Mouse (Mus musculus) neural tube, embryonic 11.5 days (tissue): ENCODE results near the gene Meioc. TPM values are rescaled to one million over a fixed set of nuclear protein-coding genes. Genes with fewer than 3 reads are reported as not detected.

Experiments
- ATAC-seq: fragments of 200-750 bp; cut with Nextera tagmentation; 2 replicates; pipeline ENCODE4 v1.8.0; 2017; ENCODE audit warnings: moderate number of reproducible peaks, mild to moderate bottlenecking, moderate TSS enrichment, moderate library complexity; ENCODE audit not compliant: insufficient read depth, low FRiP score, low TSS enrichment
- DNase-seq: peaks from one replicate; pipeline ENCODE4 v3.0.0-alpha.2; 2015; ENCODE audit warnings: low spot score
- H3K27ac ChIP-seq: fragments of 300-500 bp; sonication (generic); 2 replicates; pipeline ENCODE4 v1.5.1; 2014; ENCODE audit warnings: low read depth, mild to moderate bottlenecking, low read length
- H3K27me3 ChIP-seq: fragments of 300-500 bp; sonication (generic); 2 replicates; pipeline ENCODE4 v1.6.1; 2014; ENCODE audit warnings: mild to moderate bottlenecking, low read length, mixed read lengths; ENCODE audit not compliant: control insufficient read depth, insufficient read depth
- H3K36me3 ChIP-seq: fragments of 300-500 bp; sonication (generic); 2 replicates; pipeline ENCODE4 v1.6.1; 2014; ENCODE audit warnings: mild to moderate bottlenecking, low read length, moderate library complexity, mixed read lengths; ENCODE audit not compliant: control insufficient read depth, insufficient read depth
- H3K4me1 ChIP-seq: fragments of 300-500 bp; sonication (generic); 2 replicates; pipeline ENCODE4 v1.6.1; 2014; ENCODE audit warnings: low read length, mixed read lengths; ENCODE audit not compliant: control insufficient read depth, insufficient read depth
- H3K4me2 ChIP-seq: fragments of 300-500 bp; sonication (generic); 2 replicates; pipeline ENCODE4 v1.6.1; 2014; ENCODE audit warnings: low read depth, mild to moderate bottlenecking, moderate library complexity
- H3K4me3 ChIP-seq: fragments of 300-500 bp; sonication (generic); 2 replicates; pipeline ENCODE4 v1.5.1; 2014; ENCODE audit warnings: low read depth, low read length
- H3K9ac ChIP-seq: fragments of 300-500 bp; sonication (generic); 2 replicates; pipeline ENCODE4 v1.6.1; 2014; ENCODE audit warnings: mild to moderate bottlenecking, low read length
- H3K9me3 ChIP-seq: fragments of 300-500 bp; sonication (generic); 2 replicates; pipeline ENCODE4 v1.6.1; 2016; ENCODE audit warnings: low read length; ENCODE audit not compliant: control insufficient read depth
- WGBS: fragments of 180-500 bp; shearing (Covaris S2); extraction: QIAGEN DNeasy Blood & Tissue Kit; methylation state at CpG from one replicate; pipeline ENCODE4 v1.1.7; 2014; 5-methylcytosine and 5-hydroxymethylcytosine counted together
- polyA plus RNA-seq: library from polyadenylated mRNA; unstranded; fragments of >200 nt; fragmentation: Nextera tagmentation; extraction: Ambion mirVana; gene quantifications from 2 replicates; pipeline ENCODE4 v1.2.1, GENCODE M21; 2014

Gene Meioc
- polyA plus RNA-seq, 1 experiment from 2014 or later, result 0.84 TPM

DNA sequence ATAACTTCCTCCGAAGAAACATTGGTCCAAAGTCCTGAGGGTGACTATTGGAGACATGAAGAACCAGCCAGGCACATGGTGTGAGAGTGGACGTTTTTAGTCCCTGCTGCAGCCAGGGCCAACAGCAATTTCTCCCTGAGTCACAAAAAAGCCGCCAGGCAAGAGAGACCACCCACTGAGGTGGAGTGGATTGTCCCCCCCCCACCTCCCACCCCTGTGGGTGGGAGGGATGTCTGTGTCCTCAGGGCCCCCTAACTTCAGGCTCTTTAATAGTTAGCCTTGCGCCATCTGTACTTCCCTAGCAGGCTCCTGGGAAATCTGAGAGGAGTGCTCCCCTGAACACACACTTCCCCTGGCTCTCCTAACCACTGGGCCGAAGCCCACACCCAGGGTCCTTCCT, 32.3 kb upstream of the Meioc start:
- ATAC-seq, result no peak
- no peaks in the 10 kb centered on the region for H3K9me3 ChIP-seq
- H3K9ac ChIP-seq, result no peak overlapping the region
- no peak overlapping the region for H3K4me2 ChIP-seq
- H3K4me1 ChIP-seq, result peaks cover 17% of the 10 kb centered on the region
- 35% methylated on average over 5 of the region's 5 CpGs for WGBS
- H3K27ac ChIP-seq, result peak overlapping the region; percentile 9; the same call in 1 of the 2 replicates
- no peaks in the 10 kb centered on the region for H3K36me3 ChIP-seq
- no peaks in the 10 kb centered on the region for H3K27me3 ChIP-seq
- DNase-seq, result no peak
- no peak overlapping the region for H3K4me3 ChIP-seq

DNA sequence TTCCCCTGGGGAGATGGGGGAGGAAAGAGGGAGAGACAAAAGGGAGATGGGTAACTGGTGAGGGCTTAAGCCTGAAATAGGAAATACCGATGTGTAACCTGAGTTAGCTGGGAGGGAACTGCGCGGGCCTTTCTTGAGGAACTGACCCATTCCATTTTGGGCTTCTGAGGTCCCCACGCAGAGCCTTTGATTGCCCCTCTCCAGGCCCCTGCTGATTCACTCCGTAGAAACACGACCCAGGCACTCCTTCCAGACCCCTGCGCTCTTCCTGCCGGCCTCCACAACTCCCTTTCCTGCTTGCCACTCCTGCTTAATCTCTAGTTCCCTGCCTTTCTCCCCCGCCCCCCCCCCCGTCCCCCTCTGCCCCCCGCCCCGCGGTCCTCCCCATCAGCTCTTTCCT, 30.8 kb upstream of the Meioc start:
- WGBS, result 13% methylated on average over 9 of the region's 13 CpGs
- Histone ChIP-seq H3K36me3 (no peaks in the 10 kb centered on the region), H3K27ac (0 out of 2 replicates have a peak overlapping the region, but pooled peaks have one; percentile 27), H3K4me1 (peaks cover 17% of the 10 kb centered on the region), H3K4me2 (no peak overlapping the region; the same call in 1 of the 2 replicates), H3K27me3 (no peaks in the 10 kb centered on the region), H3K4me3 (no peak overlapping the region), H3K9ac (no peak overlapping the region), H3K9me3 (no peaks in the 10 kb centered on the region)
- DNase-seq (no peak), ATAC-seq (no peak)

DNA sequence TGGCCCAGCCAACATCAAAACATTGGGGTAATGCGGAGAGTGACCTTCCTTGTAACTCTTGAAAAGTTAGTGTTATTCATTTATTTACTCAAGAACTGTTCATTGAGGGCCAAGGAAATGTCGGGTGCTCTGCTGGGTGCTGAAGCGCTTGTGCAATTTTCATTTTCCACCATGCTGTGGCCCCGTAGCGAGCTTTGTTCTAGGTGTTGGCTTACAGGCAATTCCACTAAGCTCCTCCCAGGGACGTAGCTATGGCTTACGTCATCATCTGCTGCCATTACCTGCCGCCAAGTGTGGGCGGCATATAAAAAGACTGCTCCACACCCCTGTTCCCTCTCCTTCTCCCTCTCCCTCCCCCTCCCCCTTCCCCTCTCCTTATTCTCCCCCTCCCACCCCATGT, 30.1 kb upstream of the Meioc start:
- peaks cover 17% of the 10 kb centered on the region for H3K4me1 ChIP-seq
- H3K27ac ChIP-seq, result no peak overlapping the region
- H3K4me2 ChIP-seq, result peak overlapping the region; percentile 4; the same call in 1 of the 2 replicates
- H3K36me3 ChIP-seq, result no peaks in the 10 kb centered on the region
- 0 out of 2 replicates have a peak overlapping the region, but pooled peaks have one; percentile 8 for H3K4me3 ChIP-seq
- H3K9me3 ChIP-seq, result no peaks in the 10 kb centered on the region
- 35% methylated on average over 9 of the region's 9 CpGs for WGBS
- no peak overlapping the region for H3K9ac ChIP-seq
- DNase-seq (no peak), ATAC-seq (no peak)
- no peaks in the 10 kb centered on the region for H3K27me3 ChIP-seq

DNA sequence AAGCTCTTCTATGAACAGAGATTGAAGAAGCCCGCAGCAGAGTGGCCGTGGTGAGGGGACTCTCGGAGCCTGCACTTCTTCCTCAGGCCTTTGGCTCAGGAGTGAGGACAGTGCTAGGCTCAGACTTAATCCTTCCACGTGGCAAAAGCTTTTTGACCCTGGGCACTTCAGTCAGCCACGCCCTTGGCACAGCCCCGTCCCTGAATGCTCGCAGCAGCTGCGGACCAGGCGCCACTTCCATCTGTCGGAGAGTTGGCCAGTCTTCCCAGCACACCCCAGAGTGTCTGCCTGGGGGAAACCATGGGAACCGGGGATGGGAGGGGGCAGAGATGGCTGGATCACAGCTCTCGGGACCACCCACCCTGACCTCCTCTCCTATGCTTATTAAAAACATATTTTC, 26.6 kb upstream of the Meioc start:
- Histone ChIP-seq H3K4me2 (no peak overlapping the region), H3K9me3 (no peaks in the 10 kb centered on the region), H3K27ac (no peak overlapping the region), H3K36me3 (no peaks in the 10 kb centered on the region), H3K4me3 (no peak overlapping the region), H3K4me1 (peaks cover 11% of the 10 kb centered on the region), H3K27me3 (no peaks in the 10 kb centered on the region), H3K9ac (no peak overlapping the region)
- DNase-seq (no peak), ATAC-seq (no peak)
- WGBS, result 59% methylated on average over 12 of the region's 12 CpGs

DNA sequence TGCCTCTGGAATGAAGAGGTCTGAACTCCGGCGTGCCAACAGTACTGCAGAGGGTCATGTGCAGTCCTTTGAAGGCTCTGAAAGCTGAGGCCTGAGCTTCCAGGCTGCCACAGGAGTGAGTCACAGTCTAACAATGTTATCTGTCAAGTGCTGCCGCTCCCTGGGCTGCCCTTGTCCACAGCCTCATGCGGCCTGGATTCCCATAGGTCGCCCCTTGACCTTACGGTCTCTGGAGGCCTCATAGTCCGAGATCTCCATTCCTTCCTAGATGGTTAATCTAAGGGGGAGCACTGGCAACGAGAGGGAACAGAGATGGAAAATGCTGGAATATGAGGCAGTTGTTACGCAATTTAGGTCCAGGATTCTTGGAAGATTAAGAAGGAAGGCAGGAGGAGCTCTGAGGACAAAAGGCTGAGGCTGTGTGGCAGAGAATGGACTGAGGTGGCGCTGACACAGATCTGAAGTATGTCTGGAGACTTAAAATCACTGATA, 19.6 kb upstream of the Meioc start:
- 56% methylated on average over 10 of the region's 10 CpGs for WGBS
- DNase-seq (no peak), ATAC-seq (no peak)
- Histone ChIP-seq H3K9me3 (no peaks in the 10 kb centered on the region), H3K27me3 (no peaks in the 10 kb centered on the region), H3K27ac (no peak overlapping the region), H3K4me2 (no peak overlapping the region), H3K36me3 (no peaks in the 10 kb centered on the region), H3K4me3 (no peak overlapping the region), H3K4me1 (peaks cover 2% of the 10 kb centered on the region; the same call in 1 of the 2 replicates), H3K9ac (no peak overlapping the region)

DNA sequence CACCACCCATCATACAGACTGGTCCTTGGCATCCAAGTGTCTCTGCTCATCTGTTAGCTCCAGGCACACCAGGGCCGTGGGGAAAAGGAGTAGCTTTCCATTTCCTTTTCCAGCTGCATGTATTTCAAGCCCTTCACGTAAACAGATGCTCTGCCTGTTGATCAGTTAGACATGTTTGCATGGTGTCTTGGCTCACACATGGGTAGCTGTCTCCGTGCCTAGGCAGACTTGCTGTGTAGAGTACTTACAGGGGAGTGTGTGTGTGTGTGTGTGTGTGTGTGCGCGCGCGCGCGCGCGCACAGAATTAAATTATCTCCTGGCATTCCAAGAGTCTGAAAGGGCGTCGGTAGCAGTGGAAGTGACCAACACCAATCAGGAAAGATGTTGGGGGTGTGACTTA, 17.3 kb upstream of the Meioc start:
- no peaks in the 10 kb centered on the region for H3K36me3 ChIP-seq
- DNase-seq, result no peak
- H3K4me2 ChIP-seq, result no peak overlapping the region
- H3K4me1 ChIP-seq, result no peaks in the 10 kb centered on the region
- H3K27me3 ChIP-seq, result no peaks in the 10 kb centered on the region
- no peak overlapping the region for H3K27ac ChIP-seq
- no peak for ATAC-seq
- H3K9ac ChIP-seq, result no peak overlapping the region
- H3K9me3 ChIP-seq, result no peaks in the 10 kb centered on the region
- no peak overlapping the region for H3K4me3 ChIP-seq
- 87% methylated on average over 13 of the region's 13 CpGs for whole genome bisulfite sequencing

DNA sequence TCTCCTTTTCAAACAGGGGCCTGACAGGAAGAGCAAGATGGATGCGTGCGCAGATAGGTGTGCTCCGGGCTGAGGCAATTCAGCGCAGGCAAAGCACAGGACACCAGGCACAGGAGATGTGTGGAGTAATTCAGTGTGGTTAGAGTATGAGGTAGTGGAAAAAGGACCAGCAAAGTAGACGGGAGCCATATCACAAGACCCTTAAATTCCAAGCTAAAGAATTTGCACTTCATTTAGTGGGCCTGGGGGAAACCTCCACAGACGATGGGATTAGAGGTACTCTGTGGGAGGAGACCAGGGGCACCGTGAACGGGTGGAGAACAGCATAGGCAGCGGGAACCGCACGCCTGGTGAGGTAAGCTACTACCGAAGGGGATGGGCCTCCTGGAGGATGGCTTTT, 15.6 kb upstream of the Meioc start:
- Histone ChIP-seq H3K4me3 (no peak overlapping the region), H3K27me3 (no peaks in the 10 kb centered on the region), H3K36me3 (no peaks in the 10 kb centered on the region), H3K4me1 (no peaks in the 10 kb centered on the region), H3K9ac (no peak overlapping the region), H3K4me2 (no peak overlapping the region), H3K9me3 (no peaks in the 10 kb centered on the region), H3K27ac (no peak overlapping the region)
- ATAC-seq (no peak), DNase-seq (no peak)
- 79% methylated on average over 12 of the region's 12 CpGs for WGBS

DNA sequence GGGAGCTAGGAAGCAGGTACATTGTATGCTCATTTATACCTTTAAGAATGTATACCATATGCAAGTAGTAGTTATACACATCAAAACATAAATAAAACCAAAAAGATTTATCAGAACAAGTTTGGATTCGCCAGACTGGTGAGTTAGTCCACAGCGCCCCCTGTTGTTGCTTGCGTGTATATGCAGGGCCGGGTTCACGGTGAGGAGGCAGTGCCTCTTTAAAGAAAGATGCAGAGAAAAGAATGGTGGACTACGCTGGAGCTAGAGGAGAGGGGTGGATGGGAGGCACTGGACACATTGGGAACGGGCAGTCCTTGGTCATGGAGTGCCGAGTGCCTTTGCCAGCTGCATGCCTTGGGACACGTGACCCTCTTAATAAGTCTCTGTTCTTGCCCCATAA, 12.1 kb upstream of the Meioc start:
- no peaks in the 10 kb centered on the region for H3K36me3 ChIP-seq
- H3K9me3 ChIP-seq, result no peaks in the 10 kb centered on the region
- H3K27me3 ChIP-seq, result no peaks in the 10 kb centered on the region
- no peak overlapping the region for H3K27ac ChIP-seq
- H3K9ac ChIP-seq, result no peak overlapping the region
- no peak for ATAC-seq
- H3K4me3 ChIP-seq, result no peak overlapping the region
- H3K4me1 ChIP-seq, result no peaks in the 10 kb centered on the region
- WGBS, result 4% methylated on average over 9 of the region's 9 CpGs
- H3K4me2 ChIP-seq, result no peak overlapping the region
- peak; percentile 82 for DNase-seq

DNA sequence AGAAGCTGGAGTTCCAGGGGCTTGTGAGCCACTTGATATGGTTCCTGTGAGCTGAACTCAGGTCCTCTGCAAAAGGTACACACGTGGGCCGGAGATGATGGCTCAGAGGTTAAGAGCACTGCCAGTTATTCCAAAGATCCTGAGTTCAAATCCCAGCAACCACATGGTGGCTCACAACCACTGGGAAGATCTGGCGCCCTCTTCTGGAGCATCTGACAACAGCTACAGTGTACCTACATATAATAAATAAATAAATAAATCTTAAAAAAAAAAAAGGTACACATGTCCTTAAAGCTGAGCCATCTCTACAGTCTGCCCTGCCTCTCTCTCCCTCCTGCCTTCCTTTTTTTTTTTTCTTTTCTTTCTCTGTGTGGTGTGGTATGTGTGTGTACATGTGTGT, 10.7 kb upstream of the Meioc start:
- Histone ChIP-seq H3K4me2 (no peak overlapping the region), H3K27me3 (no peaks in the 10 kb centered on the region), H3K36me3 (no peaks in the 10 kb centered on the region), H3K9ac (no peak overlapping the region), H3K9me3 (no peaks in the 10 kb centered on the region), H3K4me1 (no peaks in the 10 kb centered on the region), H3K27ac (no peak overlapping the region), H3K4me3 (no peak overlapping the region)
- ATAC-seq, result no peak
- DNase-seq, result peak; percentile 34
- WGBS, result 82% methylated on average over 3 of the region's 3 CpGs
